Mouse (Mus musculus) retina, adult 2 months (tissue): ENCODE results near the gene Nav1.

Experiments used
- DNase-seq: peaks from one replicate; pipeline ENCODE4 v3.0.0-alpha.2; 2012; ENCODE audit warnings: low read depth, low spot score

The Nav1 gene

DNA sequence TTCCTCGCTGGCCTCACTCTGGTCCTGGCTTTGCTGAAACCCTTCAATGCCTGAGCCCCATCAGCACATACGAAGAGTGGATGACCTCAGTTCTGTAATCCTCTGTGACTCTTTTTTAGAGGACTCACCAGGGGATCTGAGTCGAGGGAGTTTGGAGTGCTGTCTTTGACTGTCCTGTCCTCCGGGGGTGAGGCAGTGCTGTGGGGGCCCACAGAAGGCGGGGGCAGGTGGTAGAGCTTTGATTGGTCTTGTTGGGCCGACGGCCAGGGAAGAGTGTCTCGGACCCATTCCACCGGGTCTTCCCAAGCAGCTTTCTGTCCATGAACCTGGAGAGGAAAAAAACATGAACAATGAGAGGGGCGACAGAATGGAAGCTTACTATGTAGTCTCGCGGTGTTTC lies 163.6 kb downstream of the Nav1 start:
- DNase-seq, result no peak

- DNase-seq, result no peak
Observed at GRCm38 (mm10) chr1:135441861-135442260, 165.2 kb downstream of the Nav1 start.

DNA sequence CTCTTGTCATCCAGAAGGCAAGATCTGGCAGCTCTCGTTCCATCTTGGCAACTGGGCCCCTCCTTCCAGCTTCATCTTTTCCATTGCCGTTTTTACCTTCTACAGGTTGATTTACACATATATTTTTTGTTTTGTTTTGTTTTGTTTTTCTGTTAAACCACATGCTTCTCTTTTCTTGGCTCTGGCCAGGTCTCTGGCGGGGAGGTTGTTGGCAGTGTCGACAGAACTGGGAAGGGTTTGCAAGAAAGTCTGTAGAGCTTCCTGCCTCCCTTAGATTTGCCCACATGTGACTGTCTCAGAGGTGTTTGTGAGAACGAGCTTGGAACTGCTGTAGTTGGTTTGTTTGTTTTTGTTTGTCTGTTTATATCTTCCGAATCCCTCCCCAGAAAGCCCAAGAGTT lies 166.1 kb downstream of the Nav1 start:
- DNase-seq, result no peak

DNA sequence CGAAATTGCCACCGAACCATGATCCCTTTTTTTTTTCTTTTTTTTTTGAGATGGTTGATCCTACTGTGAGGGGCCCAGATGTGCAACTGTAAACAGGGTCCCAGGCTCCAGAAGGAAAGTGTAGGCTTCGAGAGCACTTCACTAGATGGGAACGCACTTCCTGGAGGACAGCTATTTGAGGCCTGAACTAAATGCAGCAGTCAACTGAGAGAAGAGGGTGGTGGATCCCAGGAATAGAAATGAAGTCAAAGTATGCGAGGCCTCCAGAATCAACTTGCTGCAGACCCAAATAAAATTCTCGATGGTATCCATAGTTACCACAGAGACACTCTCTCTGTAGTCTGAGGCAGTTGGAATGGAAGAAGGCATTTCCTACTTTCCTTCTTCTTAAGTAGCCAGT lies 168.3 kb downstream of the Nav1 start:
- no peak for DNase-seq

GRCm38 (mm10) chr1:135435823-135436222 lies 171.3 kb downstream of the Nav1 start:
- DNase-seq, result no peak

DNA sequence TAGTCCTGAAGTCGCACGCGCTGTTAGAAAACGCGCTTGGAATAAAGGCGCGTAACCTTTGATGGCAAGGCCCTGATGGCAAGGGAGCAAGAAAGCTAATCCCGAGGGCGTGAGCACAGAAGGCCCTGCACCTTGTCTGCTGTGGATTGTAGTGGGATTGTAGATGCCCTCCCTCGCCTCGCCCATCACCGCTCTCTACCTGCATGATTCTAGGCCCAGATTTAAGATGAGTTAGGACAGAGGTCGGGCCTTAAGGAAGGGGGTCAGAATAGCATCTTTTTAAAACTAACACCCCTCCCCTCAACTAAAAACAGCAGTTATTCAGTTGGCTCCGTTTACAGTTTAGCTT lies 176.5 kb downstream of the Nav1 start:
- DNase-seq, result no peak

DNA sequence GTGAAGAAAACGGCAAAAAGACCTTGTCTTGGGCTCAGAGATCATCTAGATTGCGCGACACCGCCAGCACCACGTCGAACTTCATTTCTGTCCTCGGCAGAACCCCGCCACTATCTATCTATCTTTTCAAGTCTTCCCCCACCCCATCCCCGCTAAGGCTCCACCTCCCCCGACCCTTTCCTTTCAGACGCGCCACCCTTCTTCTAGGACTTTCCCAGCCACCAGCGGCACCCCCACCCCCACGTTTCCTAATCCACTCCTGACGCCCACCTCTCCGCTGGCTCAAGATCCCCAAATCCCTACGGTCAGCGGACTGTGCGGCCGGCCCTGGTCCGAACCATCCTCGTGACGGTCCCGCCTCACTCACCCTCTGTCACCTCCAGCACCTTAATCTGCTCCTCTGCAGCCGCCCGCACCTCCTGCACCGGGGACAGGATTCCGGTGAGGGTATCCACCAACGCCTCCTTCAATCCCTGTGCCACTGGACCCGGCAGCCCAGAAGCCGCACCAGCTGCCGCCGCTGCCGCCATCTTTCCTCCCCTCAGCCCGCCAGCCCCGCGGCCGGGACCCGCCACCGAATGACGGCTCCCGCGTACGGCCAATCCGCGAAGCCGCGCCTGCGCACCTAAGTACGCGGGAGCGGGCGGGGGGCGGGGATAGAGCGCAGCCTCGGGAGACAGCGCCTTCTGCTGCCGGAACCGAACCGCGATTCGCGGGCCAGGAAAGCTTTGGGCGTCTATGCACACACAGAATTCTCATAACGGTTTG lies 177.0 kb downstream of the Nav1 start, which contains the start of gene Ipo9:
TSS of gene Ipo9 (minus strand) at position 599 of the 768 bp plus-strand sequence.
- DNase-seq, result peak; percentile 78

DNA sequence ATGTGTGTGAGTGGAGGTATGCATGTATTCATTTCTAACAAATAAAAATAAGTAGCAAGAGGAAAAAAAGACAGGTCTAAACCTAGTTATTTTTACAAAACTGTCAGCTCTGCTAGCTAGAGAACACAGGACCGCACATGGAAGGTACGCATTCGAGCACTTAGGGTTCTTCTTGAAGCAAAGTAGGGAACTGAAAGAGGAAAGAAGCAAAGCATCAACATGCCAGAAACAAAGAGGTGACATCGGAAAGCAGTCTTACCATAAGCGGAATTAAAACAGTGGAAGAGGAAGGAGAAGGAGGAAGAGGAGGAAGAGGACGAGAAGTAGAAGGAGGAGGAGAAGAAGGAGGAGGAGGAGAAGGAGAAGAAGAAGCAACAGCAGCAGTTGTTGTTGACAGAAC lies 179.7 kb downstream of the Nav1 start:
- no peak for DNase-seq

- DNase-seq, result no peak
Observed at GRCm38 (mm10) chr1:135426645-135427044, 180.4 kb downstream of the Nav1 start.

- no peak for DNase-seq
Observed at GRCm38 (mm10) chr1:135422772-135423171, 184.3 kb downstream of the Nav1 start.

- no peak for DNase-seq
Observed at GRCm38 (mm10) chr1:135413996-135414395, 193.1 kb downstream of the Nav1 start.

- no peak for DNase-seq
Observed at GRCm38 (mm10) chr1:135412130-135412529, 195.0 kb downstream of the Nav1 start.

DNA sequence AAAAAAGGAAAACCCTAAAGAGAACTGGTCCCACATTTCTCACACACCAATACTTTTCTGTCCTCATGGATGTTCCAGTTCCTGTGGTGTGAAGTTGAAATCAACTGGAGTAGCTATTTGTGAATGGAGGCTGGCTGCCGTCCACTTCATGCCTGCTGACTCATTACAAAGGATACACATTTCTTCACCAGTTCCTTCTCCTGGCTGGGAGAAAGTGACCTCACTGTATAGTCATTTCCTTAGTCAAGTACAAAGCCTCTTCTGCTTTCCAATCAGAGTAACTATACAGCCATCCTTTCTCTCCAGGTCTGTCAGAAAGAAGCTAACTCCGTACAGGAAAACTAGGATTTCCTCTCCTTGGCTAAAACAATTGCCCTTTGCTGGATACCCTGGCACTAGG lies 196.1 kb downstream of the Nav1 start:
- DNase-seq, result no peak

DNA sequence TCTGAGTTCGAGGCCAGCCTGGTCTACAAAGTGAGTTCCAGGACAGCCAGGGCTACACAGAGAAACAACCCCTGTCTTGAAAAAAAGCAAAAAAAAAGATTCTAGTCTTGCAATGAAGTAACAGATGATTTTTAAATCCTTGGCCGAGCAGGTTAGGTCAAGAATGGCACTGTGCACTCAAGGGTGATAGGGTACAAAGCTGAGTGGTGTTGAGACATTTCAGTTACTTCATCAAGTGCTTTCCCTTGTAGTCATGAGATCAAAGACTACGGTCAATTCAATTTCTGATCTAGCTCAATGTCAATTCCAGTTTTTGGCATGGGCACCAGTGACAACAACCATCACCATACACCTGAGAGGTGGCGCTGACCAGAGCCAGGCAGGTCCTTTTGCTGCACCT lies 198.1 kb downstream of the Nav1 start:
- DNase-seq, result no peak

DNA sequence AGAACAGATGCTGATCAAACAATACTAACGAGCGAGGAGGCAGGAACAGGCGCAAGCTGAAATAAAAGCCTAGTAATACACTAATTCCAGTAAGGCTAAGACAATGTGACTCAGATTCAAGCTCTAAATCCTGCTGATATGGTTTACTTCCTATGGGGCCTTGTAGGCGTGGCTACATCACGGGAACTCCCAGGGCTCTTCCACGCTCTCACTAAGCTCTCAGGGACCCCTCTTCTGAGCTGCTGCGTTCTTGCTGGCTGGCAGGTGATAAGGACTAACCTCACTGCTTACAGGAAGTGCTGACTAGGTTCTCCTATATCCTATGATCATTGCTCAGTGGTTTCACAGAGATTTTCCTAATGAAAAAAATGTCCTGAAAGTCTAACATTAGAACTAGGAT lies 201.7 kb downstream of the Nav1 start:
- no peak for DNase-seq

DNA sequence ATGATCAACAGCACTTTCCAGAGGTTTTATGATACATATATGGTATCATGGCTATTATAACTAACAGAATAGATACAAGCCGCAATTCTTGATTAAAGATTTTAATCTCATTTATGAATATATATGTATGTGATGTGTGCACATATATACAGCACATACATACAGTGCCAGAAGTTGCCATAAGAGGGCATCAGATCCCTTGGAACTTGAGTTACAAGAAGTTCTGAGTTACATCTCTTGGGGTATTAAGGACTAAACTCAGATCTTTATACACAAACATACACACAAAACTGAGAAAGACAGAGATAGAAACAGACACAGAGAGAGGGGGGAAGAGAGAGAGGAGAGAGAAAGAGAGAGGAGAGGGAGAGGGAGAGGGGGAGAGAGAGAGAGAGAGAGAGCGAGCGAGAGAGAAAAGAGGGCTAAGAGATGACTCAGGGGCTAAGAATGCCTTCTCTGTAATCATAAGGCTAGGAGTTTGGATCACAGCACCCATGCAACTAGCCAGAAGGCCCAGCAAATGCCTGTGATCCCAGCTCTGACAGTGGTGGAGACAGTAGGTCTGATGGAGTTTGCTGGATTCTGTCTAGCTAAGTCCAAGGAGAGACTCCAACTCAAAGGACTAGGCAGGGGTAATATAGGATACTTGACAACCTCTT lies 205.5 kb downstream of the Nav1 start:
- DNase-seq, result no peak

GRCm38 (mm10) chr1:135399466-135399865 lies 207.6 kb downstream of the Nav1 start:
- no peak for DNase-seq

DNA sequence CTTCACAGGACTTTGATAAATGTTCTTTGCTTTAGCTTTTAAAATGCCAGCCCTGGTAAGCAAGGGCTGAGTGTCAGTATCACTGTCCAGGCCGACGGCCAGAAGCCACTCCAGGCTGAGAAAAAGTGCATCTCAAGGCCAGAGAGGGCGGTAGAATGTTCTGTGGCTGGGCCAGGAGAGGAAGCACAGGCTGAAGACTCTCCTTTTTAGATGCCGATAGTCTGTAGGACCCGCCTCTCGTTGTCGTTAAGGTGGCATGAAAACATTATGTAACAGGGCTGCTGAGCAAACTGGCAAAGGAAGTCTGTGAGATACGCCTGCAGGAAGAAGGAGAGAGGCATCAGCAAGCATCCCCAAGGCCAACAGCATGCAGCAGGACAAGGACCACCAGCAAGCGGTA lies 221.9 kb downstream of the Nav1 start:
- DNase-seq, result no peak
